Mouse (Mus musculus): ENCODE measurements at regions not wholly inside any gene's neighbourhood (a gene's known extent, or its start where the extent isn't known, plus 50 kb on each side); places are given as distances from the start of the nearest gene placed in this dataset.
"Not testable (repeated sequence)": the region's sequence is repeated elsewhere in the genome, so short reads cannot be mapped to it uniquely, and the experiment has no call there.

GRCm38 (mm10) chr17:48647431-48647830 is 192.7 kb downstream of the Unc5cl start:
- no peak for DNase-seq
- intact Hi-C loops (cut with DNase I), result no loop called here

- no peak for DNase-seq
- intact Hi-C loops (cut with DNase I), result no loop called here
Observed at GRCm38 (mm10) chr17:48650556-48650955, 195.9 kb downstream of the Unc5cl start.

- DNase-seq, result no peak
- intact Hi-C loops (cut with DNase I), result no loop called here
Observed at GRCm38 (mm10) chr17:48672749-48673148, 218.0 kb downstream of the Unc5cl start.

GRCm38 (mm10) chr17:48678216-48678832 is 223.6 kb downstream of the Unc5cl start:
- intact Hi-C loops (cut with DNase I), result no loop called here
- no peak for DNase-seq

- intact Hi-C loops (cut with DNase I), result no loop called here
- DNase-seq, result no peak
Observed at GRCm38 (mm10) chr17:48680331-48680730, 225.6 kb downstream of the Unc5cl start.

GRCm38 (mm10) chr17:48688944-48689343 is 234.2 kb downstream of the Unc5cl start:
- DNase-seq, result no peak
- intact Hi-C loops (cut with DNase I), result no loop called here

- intact Hi-C loops (cut with DNase I), result no loop called here
- DNase-seq, result no peak
Observed at GRCm38 (mm10) chr17:48698456-48698855, 233.7 kb upstream of the Lrfn2 start.

- no peak for DNase-seq
Observed at GRCm38 (mm10) chr17:48700591-48700990, 231.6 kb upstream of the Lrfn2 start.

GRCm38 (mm10) chr17:48720506-48720905 is 211.7 kb upstream of the Lrfn2 start:
- intact Hi-C loops (cut with DNase I), result no loop called here
- no peak for DNase-seq

More at GRCm38 (mm10) chr17:48700591-48700990, 231.6 kb upstream of the Lrfn2 start:
- intact Hi-C loops (cut with DNase I), result no loop called here

GRCm38 (mm10) chr17:48723286-48723685 is 208.9 kb upstream of the Lrfn2 start:
- peak; percentile 4 to 14 for DNase-seq

GRCm38 (mm10) chr17:48724513-48725112 is 207.6 kb upstream of the Lrfn2 start:
- DNase-seq, result no peak
- intact Hi-C loops (cut with DNase I), result no loop called here

More at GRCm38 (mm10) chr17:48723286-48723685, 208.9 kb upstream of the Lrfn2 start:
- intact Hi-C loops (cut with DNase I), result no loop called here

GRCm38 (mm10) chr17:48726460-48726859 is 205.7 kb upstream of the Lrfn2 start:
- DNase-seq, result no peak
- intact Hi-C loops (cut with DNase I), result no loop called here

GRCm38 (mm10) chr17:48733801-48734200 is 198.4 kb upstream of the Lrfn2 start:
- intact Hi-C loops (cut with DNase I), result no loop called here
- DNase-seq, result no peak

- intact Hi-C loops (cut with DNase I), result not testable (repeated sequence)
Observed at GRCm38 (mm10) chr17:48737181-48737580, 195.0 kb upstream of the Lrfn2 start.

GRCm38 (mm10) chr17:48738708-48739107 is 193.5 kb upstream of the Lrfn2 start:
- no peak for DNase-seq
- intact Hi-C loops (cut with DNase I), result no loop called here

More at GRCm38 (mm10) chr17:48737181-48737580, 195.0 kb upstream of the Lrfn2 start:
- not testable (repeated sequence) for DNase-seq

- DNase-seq, result no peak
- intact Hi-C loops (cut with DNase I), result no loop called here
Observed at GRCm38 (mm10) chr17:48742769-48743405, 189.3 kb upstream of the Lrfn2 start.

- intact Hi-C loops (cut with DNase I), result no loop called here
- DNase-seq, result no peak
Observed at GRCm38 (mm10) chr17:48770099-48770498, 162.1 kb upstream of the Lrfn2 start.

GRCm38 (mm10) chr17:48771721-48772320 is 160.4 kb upstream of the Lrfn2 start:
- DNase-seq, result no peak
- intact Hi-C loops (cut with DNase I), result no loop called here

GRCm38 (mm10) chr17:48774172-48774890 is 157.8 kb upstream of the Lrfn2 start:
- peak; percentile 44 to 66 for DNase-seq
- intact Hi-C loops (cut with DNase I), result no loop called here

GRCm38 (mm10) chr17:48775479-48775878 is 156.7 kb upstream of the Lrfn2 start:
- intact Hi-C loops (cut with DNase I), result no loop called here
- no peak for DNase-seq

GRCm38 (mm10) chr17:48776502-48776902 is 155.7 kb upstream of the Lrfn2 start:
- intact Hi-C loops (cut with DNase I), result no loop called here
- DNase-seq, result no peak

Measured in heart, postnatal 14 days (tissue).